Mouse (Mus musculus) kidney, embryonic 15.5 days (tissue): ENCODE data around the gene Rassf7. TPM values are rescaled to one million over a fixed set of nuclear protein-coding genes. Genes with fewer than 3 reads are reported as not detected.

Source experiments
- ATAC-seq: fragments of 200-750 bp; cut with Nextera tagmentation; replicated peaks from 2 replicates; pipeline ENCODE4 v1.8.0; 2017; ENCODE audit warnings: moderate TSS enrichment; ENCODE audit not compliant: low FRiP score
- H3K27ac ChIP-seq: fragments of 300-500 bp; sonication (generic); 2 replicates; pipeline ENCODE4 v1.5.1; 2015; ENCODE audit warnings: mild to moderate bottlenecking, inconsistent platforms
- H3K27me3 ChIP-seq: fragments of 300-500 bp; sonication (generic); 2 replicates; pipeline ENCODE4 v1.6.1; 2015; ENCODE audit warnings: inconsistent platforms
- H3K36me3 ChIP-seq: fragments of 300-500 bp; sonication (generic); 2 replicates; pipeline ENCODE4 v1.6.1; 2015; ENCODE audit warnings: inconsistent platforms
- H3K4me1 ChIP-seq: fragments of 300-500 bp; sonication (generic); 2 replicates; pipeline ENCODE4 v1.6.1; 2015; ENCODE audit warnings: inconsistent platforms
- H3K4me2 ChIP-seq: fragments of 300-500 bp; sonication (generic); 2 replicates; pipeline ENCODE4 v1.6.1; 2015; ENCODE audit warnings: moderate library complexity, mild to moderate bottlenecking, inconsistent platforms
- H3K4me3 ChIP-seq: fragments of 300-500 bp; sonication (generic); replicated peaks from 2 replicates; pipeline ENCODE4 v1.5.1; 2015; ENCODE audit warnings: mild to moderate bottlenecking, inconsistent platforms
- H3K9ac ChIP-seq: fragments of 300-500 bp; sonication (generic); 2 replicates; pipeline ENCODE4 v1.6.1; 2015; ENCODE audit warnings: mild to moderate bottlenecking, inconsistent platforms
- H3K9me3 ChIP-seq: fragments of 300-500 bp; sonication (generic); replicated peaks from 2 replicates; pipeline ENCODE4 v1.6.1; 2016; ENCODE audit warnings: inconsistent platforms
- WGBS: fragments of 180-500 bp; shearing (Covaris S2); methylation state at CpG from one replicate; pipeline ENCODE4 v1.1.7; 2015; ENCODE audit warnings: mixed read lengths; 5-methylcytosine and 5-hydroxymethylcytosine counted together
- polyA plus RNA-seq: library from polyadenylated mRNA; unstranded; fragments of >200 nt; fragmentation: Nextera tagmentation; extraction: Ambion mirVana; gene quantifications from 2 replicates; pipeline ENCODE4 v1.2.1, GENCODE M21; 2015

Rassf7 gene
- 57.5 and 66.9 TPM in 2 replicates for polyA plus RNA-seq

- H3K27ac ChIP-seq, result peak within 1 kb of the TSS; percentile 98
- ATAC-seq, result peak; percentile 94
- H3K36me3 ChIP-seq, result peaks cover 22% of the 10 kb centered on the region
- no peaks in the 10 kb centered on the region for H3K9me3 ChIP-seq
- H3K4me3 ChIP-seq, result peak within 1 kb of the TSS; percentile 63
- 1% methylated on average over 41 of the region's 41 CpGs for WGBS
- H3K4me1 ChIP-seq, result peaks cover 54% of the 10 kb centered on the region
- peak within 1 kb of the TSS; percentile 86 for H3K4me2 ChIP-seq
- no peaks in the 10 kb centered on the region for H3K27me3 ChIP-seq
- peak within 1 kb of the TSS; percentile 60 for H3K9ac ChIP-seq
Measured at GRCm38 (mm10) chr7:141215101-141215879, at the start of gene Rassf7. Gene Rassf7 (plus strand): TSS chr7:141215860.

GRCm38 (mm10) chr7:141167901-141168517 lies 47.7 kb upstream of the Rassf7 start:
- H3K9ac ChIP-seq, result peak overlapping the region; percentile 62
- H3K4me1 ChIP-seq, result peaks cover 28% of the 10 kb centered on the region
- peak overlapping the region; percentile 70 for H3K27ac ChIP-seq
- peaks cover 32% of the 10 kb centered on the region for H3K36me3 ChIP-seq
- peak overlapping the region; percentile 68 for H3K4me2 ChIP-seq
- H3K9me3 ChIP-seq, result no peaks in the 10 kb centered on the region
- WGBS, result 10% methylated on average over 7 of the region's 7 CpGs
- peak overlapping the region; percentile 55 for H3K4me3 ChIP-seq
- no peak for ATAC-seq
- no peaks in the 10 kb centered on the region for H3K27me3 ChIP-seq

GRCm38 (mm10) chr7:141168518-141168953 lies 47.1 kb upstream of the Rassf7 start:
- 2% methylated on average over 22 of the region's 22 CpGs for WGBS
- ATAC-seq, result peak; percentile 44
- peaks cover 33% of the 10 kb centered on the region for H3K4me1 ChIP-seq
- peaks cover 27% of the 10 kb centered on the region for H3K36me3 ChIP-seq
- no peaks in the 10 kb centered on the region for H3K27me3 ChIP-seq
- no peaks in the 10 kb centered on the region for H3K9me3 ChIP-seq
- H3K27ac ChIP-seq, result peak overlapping the region; percentile 70
- peak overlapping the region; percentile 62 for H3K9ac ChIP-seq
- peak overlapping the region; percentile 68 for H3K4me2 ChIP-seq
- peak overlapping the region; percentile 55 for H3K4me3 ChIP-seq

GRCm38 (mm10) chr7:141169300-141169699 lies 46.4 kb upstream of the Rassf7 start:
- Histone ChIP-seq H3K4me2 (no peak overlapping the region), H3K27ac (no peak overlapping the region), H3K36me3 (peaks cover 19% of the 10 kb centered on the region), H3K9me3 (no peaks in the 10 kb centered on the region), H3K4me1 (peaks cover 35% of the 10 kb centered on the region), H3K4me3 (no peak overlapping the region), H3K27me3 (no peaks in the 10 kb centered on the region), H3K9ac (no peak overlapping the region)
- ATAC-seq, result no peak
- 78% methylated on average over 1 of the region's 1 CpGs for WGBS

DNA sequence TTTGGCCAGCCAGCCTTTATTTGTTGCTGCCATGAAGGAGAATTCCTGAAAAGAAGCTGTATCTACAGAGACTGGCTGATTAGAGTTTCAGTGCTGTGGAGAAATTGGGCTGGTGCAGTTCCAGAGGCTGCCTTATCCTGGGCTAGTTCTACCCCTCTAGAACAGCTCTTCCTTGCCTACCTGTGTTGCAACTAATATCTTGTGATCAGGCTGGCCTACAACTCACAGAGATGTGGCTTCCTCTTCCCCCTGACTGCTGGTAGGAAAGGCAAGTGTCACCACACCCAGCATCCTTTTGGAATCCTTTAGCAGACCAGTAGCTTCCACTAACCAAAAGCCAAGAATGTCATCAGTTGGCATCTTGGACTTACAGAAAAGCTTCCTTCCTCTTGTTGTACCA lies 45.8 kb upstream of the Rassf7 start:
- no peaks in the 10 kb centered on the region for H3K9me3 ChIP-seq
- ATAC-seq, result no peak
- H3K4me3 ChIP-seq, result no peak overlapping the region
- no peak overlapping the region for H3K4me2 ChIP-seq
- peaks cover 35% of the 10 kb centered on the region for H3K4me1 ChIP-seq
- no peaks in the 10 kb centered on the region for H3K27me3 ChIP-seq
- H3K27ac ChIP-seq, result no peak overlapping the region
- no peak overlapping the region for H3K9ac ChIP-seq
- peaks cover 13% of the 10 kb centered on the region for H3K36me3 ChIP-seq

DNA sequence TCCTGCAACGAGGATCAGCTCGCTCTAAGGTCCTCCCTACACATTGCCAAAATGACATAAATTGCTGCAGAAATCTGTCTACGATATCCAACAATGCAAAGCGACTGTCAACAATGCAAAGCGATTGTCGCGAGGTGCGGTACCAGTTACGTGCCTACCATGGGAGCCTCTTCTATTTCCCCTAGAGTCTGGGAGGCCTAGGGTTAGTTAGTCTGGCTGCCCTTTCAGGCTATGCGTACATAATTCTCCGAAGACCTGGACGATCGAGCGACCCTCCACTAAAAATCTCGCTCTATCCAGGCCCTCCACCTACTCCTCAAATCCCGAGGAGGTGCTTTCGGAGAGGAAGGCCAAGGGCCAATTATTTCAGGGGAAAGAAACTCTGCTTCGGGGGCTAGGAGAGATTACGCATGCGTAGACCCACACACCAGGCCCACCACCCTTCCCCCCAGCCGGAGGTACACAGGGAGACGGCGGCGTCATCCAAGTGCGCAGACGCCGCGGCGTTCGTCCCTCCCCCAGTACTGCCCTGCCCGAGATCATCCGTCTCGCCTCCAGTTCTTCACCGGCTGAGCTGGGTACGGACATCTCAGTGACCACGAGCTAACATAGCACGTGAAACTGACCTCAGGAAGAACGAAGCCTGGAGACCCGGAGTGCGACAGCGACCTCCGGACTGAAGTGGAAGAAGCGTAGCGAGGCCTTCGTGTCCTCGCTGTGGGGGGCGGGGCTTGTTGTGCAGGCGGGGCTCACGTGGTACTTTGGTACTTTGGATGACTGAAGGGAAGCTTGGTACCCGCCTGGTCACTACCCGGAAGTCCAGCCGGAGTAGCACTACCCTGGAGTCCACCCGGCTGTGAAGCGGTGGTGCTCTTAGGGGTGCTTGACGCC lies 43.3 kb upstream of the Rassf7 start, which contains the start of gene Rnh1:
TSS of gene Rnh1 (minus strand) at position 742 of the 891 bp plus-strand sequence.
- Histone ChIP-seq H3K4me1 (peaks cover 29% of the 10 kb centered on the region), H3K27me3 (no peaks in the 10 kb centered on the region; the same call in 1 of the 2 replicates), H3K4me2 (peak within 1 kb of the TSS; percentile 68), H3K4me3 (peak within 1 kb of the TSS; percentile 62), H3K27ac (peak within 1 kb of the TSS; percentile 98), H3K36me3 (no peaks in the 10 kb centered on the region), H3K9ac (peak within 1 kb of the TSS; percentile 52), H3K9me3 (no peaks in the 10 kb centered on the region)
- peak; percentile 96 for ATAC-seq
- WGBS, result 3% methylated on average over 55 of the region's 55 CpGs

GRCm38 (mm10) chr7:141173323-141173850 lies 42.3 kb upstream of the Rassf7 start:
- peak overlapping the region; percentile 68 for H3K4me2 ChIP-seq
- peak overlapping the region; percentile 98 for H3K27ac ChIP-seq
- no peak for ATAC-seq
- H3K36me3 ChIP-seq, result no peaks in the 10 kb centered on the region
- 77% methylated on average over 5 of the region's 5 CpGs for WGBS
- peaks cover 21% of the 10 kb centered on the region for H3K4me1 ChIP-seq
- no peak overlapping the region for H3K9ac ChIP-seq
- no peaks in the 10 kb centered on the region; the same call in 1 of the 2 replicates for H3K27me3 ChIP-seq
- no peaks in the 10 kb centered on the region for H3K9me3 ChIP-seq
- H3K4me3 ChIP-seq, result peak overlapping the region; percentile 62

- Histone ChIP-seq H3K27ac (no peak overlapping the region), H3K9me3 (no peaks in the 10 kb centered on the region), H3K9ac (no peak overlapping the region), H3K36me3 (no peaks in the 10 kb centered on the region), H3K27me3 (no peaks in the 10 kb centered on the region; the same call in 1 of the 2 replicates), H3K4me2 (no peak overlapping the region), H3K4me1 (peaks cover 16% of the 10 kb centered on the region), H3K4me3 (no peak overlapping the region)
- 82% methylated on average over 4 of the region's 4 CpGs for WGBS
- ATAC-seq, result no peak
Measured at GRCm38 (mm10) chr7:141175068-141175467, 40.6 kb upstream of the Rassf7 start.

DNA sequence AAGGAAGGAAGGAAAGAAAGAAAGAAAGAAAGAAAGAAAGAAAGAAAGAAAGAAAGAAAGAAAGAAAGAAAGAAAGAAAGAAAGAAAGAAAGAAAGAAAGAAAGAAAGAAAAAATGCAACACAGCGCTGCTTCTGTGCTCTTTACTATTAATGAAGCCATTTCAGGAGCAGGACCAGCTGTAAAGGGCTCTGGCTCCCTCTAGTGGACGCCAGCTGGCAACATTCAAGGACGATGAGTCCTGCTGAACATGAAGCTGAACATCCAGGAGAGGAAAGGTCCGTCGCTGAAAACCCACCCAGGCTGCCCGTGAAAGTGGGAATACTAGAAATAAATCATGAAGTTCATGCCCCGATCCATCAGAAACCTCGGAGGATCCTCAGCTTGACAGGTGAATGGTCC lies 39.5 kb upstream of the Rassf7 start:
- Histone ChIP-seq H3K27me3 (no peaks in the 10 kb centered on the region; the same call in 1 of the 2 replicates), H3K4me3 (no peak overlapping the region), H3K27ac (no peak overlapping the region), H3K9ac (no peak overlapping the region), H3K4me2 (no peak overlapping the region), H3K4me1 (peaks cover 15% of the 10 kb centered on the region), H3K36me3 (no peaks in the 10 kb centered on the region), H3K9me3 (no peaks in the 10 kb centered on the region)
- ATAC-seq, result no peak
- 2% methylated on average over 8 of the region's 8 CpGs for WGBS

DNA sequence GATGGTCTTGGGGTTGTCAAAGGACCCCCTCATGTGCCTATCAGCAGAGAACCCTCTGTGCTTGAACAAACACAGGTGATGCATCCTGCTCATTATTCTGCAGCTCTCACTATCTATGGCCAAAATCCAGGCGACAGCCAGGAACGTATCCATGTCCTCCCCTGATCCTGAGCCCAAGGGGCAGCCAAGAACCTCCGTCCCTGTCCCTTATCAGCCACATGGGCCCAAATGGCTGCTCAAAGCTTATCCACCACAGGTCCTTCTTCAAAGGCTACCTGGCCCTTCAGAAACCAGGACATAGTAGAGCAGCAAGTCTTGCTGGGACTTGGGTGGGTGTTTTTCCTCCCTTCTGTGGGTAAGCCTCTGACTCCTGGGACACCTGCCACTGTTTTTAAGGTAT lies 27.5 kb upstream of the Rassf7 start:
- no peaks in the 10 kb centered on the region for H3K27me3 ChIP-seq
- no peak for ATAC-seq
- WGBS, result 93% methylated on average over 3 of the region's 3 CpGs
- no peak overlapping the region for H3K9ac ChIP-seq
- no peaks in the 10 kb centered on the region for H3K9me3 ChIP-seq
- H3K4me2 ChIP-seq, result no peak overlapping the region
- peaks cover 35% of the 10 kb centered on the region for H3K36me3 ChIP-seq
- H3K4me1 ChIP-seq, result peaks cover 19% of the 10 kb centered on the region
- no peak overlapping the region for H3K27ac ChIP-seq
- H3K4me3 ChIP-seq, result no peak overlapping the region

GRCm38 (mm10) chr7:141188733-141189132 lies 26.9 kb upstream of the Rassf7 start:
- Histone ChIP-seq H3K4me1 (peaks cover 20% of the 10 kb centered on the region), H3K27ac (no peak overlapping the region), H3K9ac (no peak overlapping the region), H3K4me2 (no peak overlapping the region), H3K9me3 (no peaks in the 10 kb centered on the region), H3K4me3 (no peak overlapping the region), H3K27me3 (no peaks in the 10 kb centered on the region), H3K36me3 (peaks cover 35% of the 10 kb centered on the region)
- 88% methylated on average over 3 of the region's 3 CpGs for WGBS
- ATAC-seq, result no peak
